Mouse (Mus musculus): Measurements from ENCODE around the gene Serpinb1c. TPM values are rescaled to one million over a fixed set of nuclear protein-coding genes. Genes with fewer than 3 reads are reported as not detected.

Gene Serpinb1c
- total RNA-seq, 1 experiment = not detected

- Histone ChIP-seq H3K27ac (ENCODE audit: insufficient read depth, low read depth, low read length, poor library complexity, severe bottlenecking) (no peak overlapping the region), H3K9ac (ENCODE audit: insufficient read depth, low read depth, low read length, poor library complexity, severe bottlenecking) (no peak overlapping the region), H3K4me1 (ENCODE audit: control insufficient read depth in 2 of 2, insufficient read depth in 2 of 2, low read length in 2 of 2, poor library complexity in 1 of 2) (no peaks in the 10 kb centered on the region), H3K9me3 (ENCODE audit: control insufficient read depth, insufficient read depth, low read depth, low read length) (no peaks in the 10 kb centered on the region), H3K36me3 (ENCODE audit: control insufficient read depth, insufficient read depth, low read length, poor library complexity, severe bottlenecking) (no peaks in the 10 kb centered on the region), H3K4me3 (ENCODE audit: insufficient read depth in 1 of 2, low read depth in 1 of 2, low read length in 2 of 2, poor library complexity in 1 of 2, severe bottlenecking in 1 of 2) (no peak overlapping the region)
- no peak for DNase-seq (ENCODE audit: low read depth, low spot score)
- TF ChIP-seq ZNF384 (IDR thresholded peaks at IDR 0.05; ENCODE audit: low read depth, low read length) (no peak), CHD2 (IDR thresholded peaks at IDR 0.05; ENCODE audit: low read depth, low read length) (no peak), MAFK (IDR thresholded peaks at IDR 0.05; ENCODE audit: insufficient read depth, low read depth, low read length) (no peak), HCFC1 (IDR thresholded peaks at IDR 0.05; ENCODE audit: borderline replicate concordance, insufficient read depth, low read length) (no peak), ZC3H11A (IDR thresholded peaks at IDR 0.05; ENCODE audit: borderline replicate concordance, low read depth, low read length) (no peak)
- in situ Hi-C loops (cut with MboI; ENCODE audit: low sequenced_read_pairs in 2 of 2, unreplicated experiment in 2 of 2) = no loop called here
These were observed 34.6 kb downstream of the Serpinb1c start for GRCm38 (mm10) chr13:32863456-32863855.

- Histone ChIP-seq H3K9me3 (ENCODE audit: control insufficient read depth, insufficient read depth, low read depth, low read length) (no peaks in the 10 kb centered on the region), H3K4me1 (ENCODE audit: control insufficient read depth in 2 of 2, insufficient read depth in 2 of 2, low read length in 2 of 2, poor library complexity in 1 of 2) (no peaks in the 10 kb centered on the region), H3K36me3 (ENCODE audit: control insufficient read depth, insufficient read depth, low read length, poor library complexity, severe bottlenecking) (no peaks in the 10 kb centered on the region), H3K27ac (ENCODE audit: insufficient read depth, low read depth, low read length, poor library complexity, severe bottlenecking) (no peak overlapping the region), H3K4me3 (ENCODE audit: insufficient read depth in 1 of 2, low read depth in 1 of 2, low read length in 2 of 2, poor library complexity in 1 of 2, severe bottlenecking in 1 of 2) (no peak overlapping the region), H3K9ac (ENCODE audit: insufficient read depth, low read depth, low read length, poor library complexity, severe bottlenecking) (no peak overlapping the region)
- no peak for DNase-seq (ENCODE audit: low read depth, low spot score)
- TF ChIP-seq ZC3H11A (IDR thresholded peaks at IDR 0.05; ENCODE audit: borderline replicate concordance, low read depth, low read length) (no peak), CHD2 (IDR thresholded peaks at IDR 0.05; ENCODE audit: low read depth, low read length) (no peak), ZNF384 (IDR thresholded peaks at IDR 0.05; ENCODE audit: low read depth, low read length) (no peak), MAFK (IDR thresholded peaks at IDR 0.05; ENCODE audit: insufficient read depth, low read depth, low read length) (no peak), HCFC1 (IDR thresholded peaks at IDR 0.05; ENCODE audit: borderline replicate concordance, insufficient read depth, low read length) (no peak)
- in situ Hi-C loops (cut with MboI; ENCODE audit: low sequenced_read_pairs in 2 of 2, unreplicated experiment in 2 of 2) = no loop called here
These were observed 37.2 kb downstream of the Serpinb1c start for GRCm38 (mm10) chr13:32860821-32861220.

GRCm38 (mm10) chr13:32853073-32853472 is 44.9 kb downstream of the Serpinb1c start:
- DNase-seq (ENCODE audit: low read depth, low spot score) = no peak
- Histone ChIP-seq H3K9ac (ENCODE audit: insufficient read depth, low read depth, low read length, poor library complexity, severe bottlenecking) (no peak overlapping the region), H3K9me3 (ENCODE audit: control insufficient read depth, insufficient read depth, low read depth, low read length) (no peaks in the 10 kb centered on the region), H3K4me1 (ENCODE audit: control insufficient read depth in 2 of 2, insufficient read depth in 2 of 2, low read length in 2 of 2, poor library complexity in 1 of 2) (peaks cover 2 to 3% of the 10 kb centered on the region in 2 experiments; a peak in 1 of 4 replicates), H3K36me3 (ENCODE audit: control insufficient read depth, insufficient read depth, low read length, poor library complexity, severe bottlenecking) (no peaks in the 10 kb centered on the region), H3K4me3 (ENCODE audit: insufficient read depth in 1 of 2, low read depth in 1 of 2, low read length in 2 of 2, poor library complexity in 1 of 2, severe bottlenecking in 1 of 2) (no peak overlapping the region), H3K27ac (ENCODE audit: insufficient read depth, low read depth, low read length, poor library complexity, severe bottlenecking) (no peak overlapping the region)
- TF ChIP-seq CHD2 (IDR thresholded peaks at IDR 0.05; ENCODE audit: low read depth, low read length) (no peak), ZNF384 (IDR thresholded peaks at IDR 0.05; ENCODE audit: low read depth, low read length) (no peak), HCFC1 (IDR thresholded peaks at IDR 0.05; ENCODE audit: borderline replicate concordance, insufficient read depth, low read length) (no peak), MAFK (IDR thresholded peaks at IDR 0.05; ENCODE audit: insufficient read depth, low read depth, low read length) (no peak), ZC3H11A (IDR thresholded peaks at IDR 0.05; ENCODE audit: borderline replicate concordance, low read depth, low read length) (no peak)
- in situ Hi-C loops (cut with MboI; ENCODE audit: low sequenced_read_pairs in 2 of 2, unreplicated experiment in 2 of 2) = no loop called here

GRCm38 (mm10) chr13:32852539-32852938 is 45.5 kb downstream of the Serpinb1c start:
- Histone ChIP-seq H3K4me3 (ENCODE audit: insufficient read depth in 1 of 2, low read depth in 1 of 2, low read length in 2 of 2, poor library complexity in 1 of 2, severe bottlenecking in 1 of 2) (no peak overlapping the region), H3K9me3 (ENCODE audit: control insufficient read depth, insufficient read depth, low read depth, low read length) (no peaks in the 10 kb centered on the region), H3K4me1 (ENCODE audit: control insufficient read depth in 2 of 2, insufficient read depth in 2 of 2, low read length in 2 of 2, poor library complexity in 1 of 2) (peaks cover 2 to 3% of the 10 kb centered on the region in 2 experiments; a peak in 1 of 4 replicates), H3K9ac (ENCODE audit: insufficient read depth, low read depth, low read length, poor library complexity, severe bottlenecking) (no peak overlapping the region), H3K36me3 (ENCODE audit: control insufficient read depth, insufficient read depth, low read length, poor library complexity, severe bottlenecking) (no peaks in the 10 kb centered on the region), H3K27ac (ENCODE audit: insufficient read depth, low read depth, low read length, poor library complexity, severe bottlenecking) (no peak overlapping the region)
- in situ Hi-C loops (cut with MboI; ENCODE audit: low sequenced_read_pairs in 2 of 2, unreplicated experiment in 2 of 2) = no loop called here
- no peak for TF ChIP-seq CHD2 (IDR thresholded peaks at IDR 0.05; ENCODE audit: low read depth, low read length)
- TF ChIP-seq HCFC1 (IDR thresholded peaks at IDR 0.05; ENCODE audit: borderline replicate concordance, insufficient read depth, low read length) = no peak
- TF ChIP-seq ZC3H11A (IDR thresholded peaks at IDR 0.05; ENCODE audit: borderline replicate concordance, low read depth, low read length) = no peak
- no peak for TF ChIP-seq ZNF384 (IDR thresholded peaks at IDR 0.05; ENCODE audit: low read depth, low read length)
- TF ChIP-seq MAFK (IDR thresholded peaks at IDR 0.05; ENCODE audit: insufficient read depth, low read depth, low read length) = no peak
- DNase-seq (ENCODE audit: low read depth, low spot score) = no peak

GRCm38 (mm10) chr13:32851967-32852366 is 46.0 kb downstream of the Serpinb1c start:
- in situ Hi-C loops (cut with MboI; ENCODE audit: low sequenced_read_pairs in 2 of 2, unreplicated experiment in 2 of 2) = no loop called here

More at GRCm38 (mm10) chr13:32851967-32852366, 46.0 kb downstream of the Serpinb1c start:
- H3K4me3 ChIP-seq (ENCODE audit: insufficient read depth in 1 of 2, low read depth in 1 of 2, low read length in 2 of 2, poor library complexity in 1 of 2, severe bottlenecking in 1 of 2) = no peak overlapping the region
- peaks cover 2 to 3% of the 10 kb centered on the region in 2 experiments; a peak in 1 of 4 replicates for H3K4me1 ChIP-seq (ENCODE audit: control insufficient read depth in 2 of 2, insufficient read depth in 2 of 2, low read length in 2 of 2, poor library complexity in 1 of 2)
- H3K9me3 ChIP-seq (ENCODE audit: control insufficient read depth, insufficient read depth, low read depth, low read length) = no peaks in the 10 kb centered on the region
- H3K9ac ChIP-seq (ENCODE audit: insufficient read depth, low read depth, low read length, poor library complexity, severe bottlenecking) = no peak overlapping the region
- TF ChIP-seq HCFC1 (IDR thresholded peaks at IDR 0.05; ENCODE audit: borderline replicate concordance, insufficient read depth, low read length) (no peak), MAFK (IDR thresholded peaks at IDR 0.05; ENCODE audit: insufficient read depth, low read depth, low read length) (no peak), ZNF384 (IDR thresholded peaks at IDR 0.05; ENCODE audit: low read depth, low read length) (no peak), CHD2 (IDR thresholded peaks at IDR 0.05; ENCODE audit: low read depth, low read length) (no peak), ZC3H11A (IDR thresholded peaks at IDR 0.05; ENCODE audit: borderline replicate concordance, low read depth, low read length) (no peak)
- H3K27ac ChIP-seq (ENCODE audit: insufficient read depth, low read depth, low read length, poor library complexity, severe bottlenecking) = no peak overlapping the region
- DNase-seq (ENCODE audit: low read depth, low spot score) = peak; percentile 57
- no peaks in the 10 kb centered on the region for H3K36me3 ChIP-seq (ENCODE audit: control insufficient read depth, insufficient read depth, low read length, poor library complexity, severe bottlenecking)

Data from ES-E14 (cell line).